Mouse (Mus musculus) heart, adult 2 months (tissue): Measurements from ENCODE around the gene Col4a2.

Source experiments
- EP300 ChIP-seq: fragments of 200-500 bp; IDR thresholded peaks from 2 replicates; pipeline ENCODE4 v1.6.1; 2011; ENCODE audit warnings: low read depth, low read length, control low read depth; ENCODE audit not compliant: insufficient read depth
- POLR2A ChIP-seq: fragments of 200-500 bp; IDR thresholded peaks from 2 replicates; pipeline ENCODE4 v1.6.1; 2011; ENCODE audit warnings: mild to moderate bottlenecking, low read depth, low read length, control low read depth; ENCODE audit not compliant: insufficient read depth

DNA sequence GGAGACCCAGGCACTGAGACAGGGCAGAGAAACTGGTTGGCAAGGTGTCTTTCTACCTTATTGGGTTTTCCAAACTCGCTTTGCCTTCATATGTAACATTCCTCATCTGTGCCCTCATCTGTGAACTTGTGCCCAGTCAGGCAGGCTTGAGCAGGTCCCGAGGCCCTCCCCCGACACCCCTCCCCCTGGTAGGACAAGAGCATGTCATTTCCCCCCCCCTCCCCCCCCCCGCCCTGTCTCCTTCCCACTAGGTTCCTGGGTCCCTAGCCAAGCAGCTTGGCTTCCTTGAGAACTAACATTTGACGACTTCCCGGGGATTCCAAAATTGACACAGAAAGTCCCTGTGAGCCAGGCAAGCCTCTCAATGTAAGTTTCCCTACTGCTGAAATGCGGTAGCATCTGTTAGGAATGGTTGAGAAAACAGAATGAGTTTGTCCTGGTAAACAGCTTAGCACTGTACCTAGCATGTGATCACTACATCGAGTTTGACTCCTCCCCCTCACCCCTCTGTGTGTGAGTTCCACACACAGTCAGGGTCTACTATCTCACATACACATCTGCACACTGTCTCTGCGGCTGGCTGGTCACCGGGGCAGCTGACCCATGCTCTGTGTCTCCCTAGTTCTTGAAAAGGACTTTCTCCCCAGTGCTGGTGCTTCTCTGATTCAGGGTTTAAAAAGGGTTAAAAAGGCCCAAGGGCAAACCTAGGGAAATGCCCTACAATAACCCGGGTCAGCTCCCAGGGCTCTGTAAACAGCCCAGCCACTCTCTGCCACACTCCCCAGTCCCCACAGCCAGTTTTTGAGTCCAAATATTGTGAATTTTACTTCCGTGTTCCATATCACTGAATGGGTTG, 145.6 kb downstream of the Col4a2 start:
- TF ChIP-seq POLR2A (no peak), EP300 (no peak)
